In the genomic region with DNA sequence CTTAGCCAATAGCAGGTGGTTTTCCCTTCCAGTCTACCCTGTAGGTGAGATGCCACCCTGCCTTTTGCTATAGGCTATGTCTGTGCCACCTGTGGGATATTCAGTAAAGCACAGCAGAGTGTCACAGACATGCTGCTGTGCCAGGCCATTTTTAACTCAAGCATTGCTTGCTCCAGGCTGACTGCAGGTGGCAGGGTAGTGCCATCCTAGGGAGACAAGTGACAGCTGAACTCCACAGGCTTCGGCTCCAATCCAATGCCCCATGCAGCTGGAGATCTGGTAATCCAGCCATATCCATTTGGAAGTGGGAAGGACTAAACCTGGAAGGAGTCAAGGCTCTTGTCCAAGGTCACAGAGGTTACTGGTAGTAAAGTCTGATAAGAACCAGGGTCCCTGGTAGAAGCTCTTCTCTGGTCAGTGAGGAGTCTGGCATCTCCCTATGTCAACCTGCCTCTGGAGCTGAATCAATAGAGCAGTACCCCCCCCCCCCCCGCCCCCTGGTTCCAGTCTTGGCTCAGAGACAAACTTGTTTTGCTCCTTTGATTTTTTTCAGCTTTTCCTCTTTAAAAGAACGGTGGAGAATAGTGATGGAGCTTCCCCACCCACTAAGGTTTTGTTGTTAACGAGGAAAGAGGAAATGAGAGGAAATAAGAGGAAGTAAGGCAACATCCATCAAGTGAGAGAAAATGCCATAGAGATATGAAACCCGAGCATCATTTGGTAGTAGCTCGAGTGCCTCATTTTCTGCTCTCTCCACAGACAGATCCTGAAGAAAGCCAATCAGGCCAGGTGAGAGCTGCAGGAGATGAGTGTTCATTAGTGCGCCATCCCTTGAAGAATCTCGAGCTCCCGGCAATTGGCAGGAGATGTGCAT, we compare ENCODE assay signal across 9 mouse cellular contexts.
DNase-seq lines count a peak whose midpoint lies in the region; ATAC-seq lines count a peak whose summit lies in the region.
"Had no signal": no experiment of that assay in that cellular context is flagged by ENCODE, and none has a peak within 500 bp of the region (broad histone marks: within the 10 kb centered on the region; RNA-seq: fewer than 3 reads in every experiment).

No protein-coding gene starts in this region.

- 0 out of 2 replicates have a peak, but pooled peaks cover 3% of the 10 kb centered on the region for H3K27me3 ChIP-seq in hindbrain, embryonic 13.5 days
- H3K27me3 ChIP-seq in hindbrain, embryonic 10.5 days (ENCODE audit: insufficient read depth, poor library complexity, severe bottlenecking) = peaks cover 10% of the 10 kb centered on the region; the same call in 1 of the 2 replicates
- no peaks in the 10 kb centered on the region for H3K27me3 ChIP-seq in midbrain, embryonic 14.5 days (ENCODE audit: control insufficient read depth, insufficient read depth, low read length)
- H3K27me3 ChIP-seq: heart, embryonic 15.5 days had no signal

- peaks cover 20% of the 10 kb centered on the region for H3K4me1 ChIP-seq in hindbrain, embryonic 13.5 days (replicated peaks)
- peaks cover 29% of the 10 kb centered on the region for H3K4me1 ChIP-seq in hindbrain, embryonic 10.5 days (replicated peaks)
- H3K4me1 ChIP-seq in midbrain, embryonic 14.5 days (ENCODE audit: control insufficient read depth, insufficient read depth, low read length) = peaks cover 23% of the 10 kb centered on the region
- H3K4me1 ChIP-seq: heart, embryonic 15.5 days had no signal

- H3K4me2 ChIP-seq in hindbrain, embryonic 13.5 days = no peak overlapping the region
- no peak overlapping the region for H3K4me2 ChIP-seq in midbrain, embryonic 14.5 days (ENCODE audit: low read length)
- H3K4me2 ChIP-seq: heart, embryonic 15.5 days had no signal

- no peak for DNase-seq in hindbrain, embryonic 10.5 days (ENCODE audit: low spot score)
- peak; percentile 50 for DNase-seq in Muller cell, postnatal 12 days (ENCODE audit: inconsistent ontology term)
- DNase-seq in cerebellum, postnatal 10 days = peak; percentile 95 to 97
- peak; percentile 6 to 21 for DNase-seq in heart, adult 9 months (ENCODE audit: low spot score in 2 of 2)
- DNase-seq in kidney, postnatal 4 days = peak; percentile 66 to 78
- peak; percentile 82 for DNase-seq in midbrain, embryonic 14.5 days
- DNase-seq in thymus, postnatal 14 days = peak; percentile 9

- ATAC-seq in hindbrain, embryonic 13.5 days (ENCODE audit: low FRiP score) = peak; percentile 82
- ATAC-seq in midbrain, embryonic 14.5 days (ENCODE audit: low FRiP score, low TSS enrichment) = peak; percentile 78

- no peak overlapping the region for H3K27ac ChIP-seq in hindbrain, embryonic 13.5 days
- H3K27ac ChIP-seq in hindbrain, embryonic 10.5 days = no peak overlapping the region
- no peak overlapping the region for H3K27ac ChIP-seq in midbrain, embryonic 14.5 days (replicated peaks; ENCODE audit: low read depth, low read length)
- H3K27ac ChIP-seq: heart, embryonic 15.5 days had no signal

- no peaks in the 10 kb centered on the region for H3K9me3 ChIP-seq in hindbrain, embryonic 13.5 days
- H3K9me3 ChIP-seq in hindbrain, embryonic 10.5 days = no peaks in the 10 kb centered on the region
- no peaks in the 10 kb centered on the region for H3K9me3 ChIP-seq in midbrain, embryonic 14.5 days (ENCODE audit: control insufficient read depth, low read length)
- H3K9me3 ChIP-seq: heart, embryonic 15.5 days had no signal

- H3K36me3 ChIP-seq in hindbrain, embryonic 13.5 days = no peaks in the 10 kb centered on the region
- no peaks in the 10 kb centered on the region for H3K36me3 ChIP-seq in hindbrain, embryonic 10.5 days
- H3K36me3 ChIP-seq in midbrain, embryonic 14.5 days (ENCODE audit: control insufficient read depth, insufficient read depth, low read length) = no peaks in the 10 kb centered on the region
- H3K36me3 ChIP-seq: heart, embryonic 15.5 days had no signal

- H3K4me3 ChIP-seq in hindbrain, embryonic 13.5 days = no peak overlapping the region
- no peak overlapping the region for H3K4me3 ChIP-seq in hindbrain, embryonic 10.5 days
- H3K4me3 ChIP-seq in midbrain, embryonic 14.5 days (replicated peaks; ENCODE audit: low read depth, low read length) = no peak overlapping the region
- H3K4me3 ChIP-seq: heart, embryonic 15.5 days had no signal

- WGBS in hindbrain, embryonic 13.5 days = 74% methylated on average over 9 of the region's 9 CpGs
- WGBS in hindbrain, embryonic 10.5 days = 87% methylated on average over 9 of the region's 9 CpGs
- WGBS in midbrain, embryonic 14.5 days = 81% methylated on average over 9 of the region's 9 CpGs

- no peak overlapping the region for H3K9ac ChIP-seq in hindbrain, embryonic 13.5 days
- H3K9ac ChIP-seq in midbrain, embryonic 14.5 days (replicated peaks; ENCODE audit: low read length) = no peak overlapping the region
- H3K9ac ChIP-seq: heart, embryonic 15.5 days had no signal
